Mouse (Mus musculus) embryonic fibroblast, embryonic 13.5 days (primary cell): ENCODE measurements around the gene Prdm8.

ENCODE experiments used
- CTCF ChIP-seq: IDR thresholded peaks from 2 replicates; pipeline ENCODE4 v1.5.1; 2011; ENCODE audit warnings: mild to moderate bottlenecking, control low read depth, low read length, moderate library complexity, borderline replicate concordance; ENCODE audit not compliant: insufficient read depth
- POLR2A ChIP-seq: IDR thresholded peaks from 2 replicates; pipeline ENCODE4 v1.6.1; 2011; ENCODE audit warnings: low read depth, mild to moderate bottlenecking, control low read depth, low read length, moderate library complexity

GRCm38 (mm10) chr5:98167180-98167824 lies at the start of gene Prdm8:
- TF ChIP-seq POLR2A (no peak), CTCF (peak; percentile 84)
